Mouse (Mus musculus) limb, embryonic 12.5 days (tissue): ENCODE data around the gene Tmem185a. TPM values are rescaled to one million over a fixed set of nuclear protein-coding genes. Genes with fewer than 3 reads are reported as not detected.

Experiments used
- polyA plus RNA-seq: library from polyadenylated mRNA; unstranded; fragments of >200 nt; fragmentation: Nextera tagmentation; extraction: Ambion mirVana; gene quantifications from 2 replicates; pipeline ENCODE4 v1.2.1, GENCODE M21; 2016

Gene Tmem185a
- polyA plus RNA-seq, 1 experiment from 2014 or later, result 40.3 TPM

Other genes with a start within 250 kb of the Tmem185a start
- 2.8 and 3.0 TPM in 2 replicates for gene Ids, start 112.1 kb downstream of the Tmem185a start, polyA plus RNA-seq
- gene 1110012L19Rik, start 91.3 kb downstream of the Tmem185a start, polyA plus RNA-seq, result 25.5 and 26.6 TPM in 2 replicates